Mouse (Mus musculus): ENCODE measurements around the gene Srarp.

Srarp gene

DNA sequence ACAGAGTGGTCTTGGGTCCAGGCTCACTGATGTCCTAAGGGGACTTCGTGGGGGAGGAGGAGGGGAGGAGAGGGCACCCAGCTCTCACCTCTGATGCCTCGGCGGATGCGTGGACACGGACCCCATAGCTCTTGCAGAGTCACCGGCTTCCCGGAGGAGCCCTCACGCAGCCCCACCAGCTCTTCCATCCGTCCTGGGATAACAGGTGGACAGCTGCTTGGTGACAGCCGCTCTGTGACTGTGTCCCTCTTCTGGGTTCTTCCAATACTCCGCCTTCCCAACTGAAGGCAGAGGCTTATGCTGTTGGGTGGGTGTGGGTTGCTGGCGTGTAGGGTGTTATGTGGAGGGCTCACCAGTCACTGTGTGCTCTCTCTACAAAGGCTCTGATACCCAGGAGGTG, 38.0 kb downstream of the Srarp start:
- CTCF ChIA-PET, result no interaction called here

DNA sequence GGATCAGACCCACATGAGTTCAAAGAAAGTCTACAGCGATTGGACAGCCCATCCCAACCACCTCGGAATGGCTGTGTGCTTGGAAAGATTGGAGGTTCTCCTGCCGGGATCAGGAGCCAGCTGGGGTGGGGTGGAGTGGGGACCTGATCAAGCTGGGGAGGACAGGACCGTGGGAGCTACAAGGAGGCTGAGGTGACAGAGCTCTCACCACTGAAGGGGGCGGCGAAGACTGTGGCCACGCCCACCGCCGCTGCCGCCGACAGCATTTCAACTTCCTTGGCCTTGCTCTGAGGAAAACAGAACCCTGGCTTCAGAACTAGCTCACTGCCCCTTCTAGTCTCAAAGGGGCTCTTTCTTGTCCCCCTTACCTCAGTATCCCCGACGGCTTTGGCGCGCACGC, 41.2 kb downstream of the Srarp start:
- CTCF ChIA-PET, result interaction anchor here (0.5 kb wide), 1 partner anchor 26 kb away, joined by 3 read pairs; no protein-coding TSS in a partner anchor

GRCm38 (mm10) chr4:141391293-141391692, 44.6 kb downstream of the Srarp start:
- CTCF ChIA-PET, result no interaction called here

DNA sequence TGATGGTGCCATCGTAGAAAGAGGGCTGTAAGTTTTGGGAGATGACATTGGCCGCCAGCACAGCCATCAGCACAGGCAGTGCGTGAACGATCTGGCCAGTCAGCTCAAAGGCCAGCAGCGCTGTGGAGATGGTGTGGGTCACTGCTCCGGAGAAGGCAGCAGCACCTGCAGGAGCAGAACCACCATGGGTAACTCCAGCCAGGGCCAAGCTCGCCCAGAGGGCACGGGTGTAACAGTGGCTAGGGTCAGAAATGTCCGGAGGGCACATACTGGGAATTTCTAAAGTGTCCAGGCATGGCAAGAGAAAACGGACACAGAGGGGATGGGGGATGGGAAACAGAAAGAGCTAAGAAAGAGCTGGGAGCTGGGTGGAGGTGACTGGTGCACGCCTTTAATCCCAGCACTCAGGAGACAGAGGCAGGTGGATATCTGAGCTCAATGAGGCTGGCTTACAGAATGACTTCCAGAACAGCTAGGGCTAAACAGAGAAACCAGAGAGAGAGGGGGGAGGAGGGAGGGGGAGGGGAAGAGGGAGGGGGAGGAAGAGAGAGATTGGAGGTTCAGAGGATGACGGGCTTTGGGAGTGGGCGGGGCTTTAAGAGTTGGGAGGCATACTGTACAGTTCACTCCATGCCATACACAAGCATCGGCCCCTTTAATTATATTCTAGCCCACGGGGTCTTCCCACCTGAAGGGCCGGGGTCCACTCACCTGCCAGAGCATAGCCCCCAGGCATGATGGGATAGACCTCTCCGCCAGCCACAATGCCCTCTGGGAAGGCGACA, 46.3 kb downstream of the Srarp start:
- CTCF ChIA-PET, result no interaction called here

- CTCF ChIA-PET, result interaction anchor here (0.6 to 1.3 kb wide), 3 partner anchors 12 to 111 kb away, joined by 3 read pairs; no protein-coding TSS in a partner anchor
These were observed 48.0 kb downstream of the Srarp start for GRCm38 (mm10) chr4:141387933-141388332.

DNA sequence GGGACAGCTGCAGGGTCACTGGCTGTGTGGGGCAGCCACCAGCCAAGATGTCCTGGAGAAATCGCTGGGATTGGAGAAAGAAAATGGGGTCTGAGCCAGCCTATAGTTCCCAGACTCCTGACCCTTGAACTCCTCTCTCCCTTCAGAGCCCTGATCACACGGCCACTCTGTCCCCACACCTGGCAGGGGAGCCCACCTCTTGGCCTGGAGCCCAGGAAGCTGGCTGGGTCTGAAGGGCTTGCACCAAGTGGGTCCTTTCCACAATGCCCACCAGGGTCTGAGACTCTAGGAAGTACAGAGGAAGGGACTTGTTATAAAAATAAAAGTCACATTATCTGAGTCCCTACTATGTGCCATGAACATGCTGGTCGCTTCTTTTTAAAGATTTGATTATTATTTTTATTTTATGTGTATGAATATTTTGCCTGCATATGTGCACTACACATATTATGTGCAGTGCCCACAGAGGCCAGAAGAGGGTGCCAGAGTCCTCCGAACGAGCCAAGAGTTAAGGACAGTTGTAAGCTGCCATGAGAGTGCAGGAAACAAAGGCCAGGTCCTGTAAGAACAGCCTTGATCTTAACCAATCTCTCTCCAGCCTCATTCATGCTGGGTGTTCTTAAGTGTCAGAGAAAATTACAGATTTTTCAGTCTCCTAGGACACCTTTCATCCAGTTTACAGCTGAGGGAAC, 48.7 kb downstream of the Srarp start:
- CTCF ChIA-PET, result interaction anchor here (1.3 kb wide), 2 partner anchors 12 to 14 kb away, joined by 3 read pairs; no protein-coding TSS in a partner anchor

DNA sequence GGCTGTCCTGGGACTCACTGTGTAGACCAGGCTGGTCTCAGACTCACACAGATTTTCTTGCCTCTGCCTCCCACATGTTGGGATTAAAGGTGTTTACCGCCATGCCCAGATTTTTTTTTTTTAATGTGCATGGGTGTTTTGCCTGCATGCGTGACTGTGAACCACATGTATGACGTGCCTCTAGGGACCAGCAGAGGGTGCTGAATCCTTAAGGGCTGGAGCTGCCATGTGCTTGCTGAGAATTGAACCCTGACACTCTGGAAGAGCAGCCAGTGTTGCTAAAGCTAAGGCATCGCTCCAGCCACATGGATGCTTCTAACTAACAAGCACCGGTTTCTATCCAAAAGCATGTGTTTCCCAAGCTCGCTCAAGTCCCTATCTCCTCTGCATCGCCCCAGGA, 49.8 kb downstream of the Srarp start:
- CTCF ChIA-PET, result no interaction called here

DNA sequence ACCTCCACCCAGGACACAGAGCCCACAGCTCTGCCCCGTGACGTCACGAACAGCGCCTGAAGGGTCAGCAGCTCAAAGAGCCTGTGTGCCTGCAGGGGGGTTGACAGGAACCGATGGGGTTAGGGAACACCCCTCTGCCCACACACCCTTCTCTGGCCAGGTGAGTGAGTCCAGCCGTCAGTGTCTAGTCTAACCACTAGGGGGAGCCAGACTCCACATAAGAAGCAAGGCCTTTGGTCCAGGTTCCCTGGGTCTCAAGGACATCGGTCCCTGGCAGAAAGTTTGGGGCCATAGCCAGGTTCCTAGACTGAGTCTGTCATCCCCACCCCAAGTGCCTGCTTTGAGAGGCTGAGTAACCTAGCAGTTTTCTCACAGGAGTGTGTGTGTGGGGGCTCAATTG, 50.6 kb downstream of the Srarp start:
- CTCF ChIA-PET, result interaction anchor here (0.5 kb wide), 1 partner anchor 10 kb away, joined by 3 read pairs; no protein-coding TSS in a partner anchor
